Mouse (Mus musculus) embryonic fibroblast, embryonic 13.5 days (primary cell): ENCODE results near the gene Spesp1.

Experiments used
- CTCF ChIP-seq: IDR thresholded peaks from 2 replicates; pipeline ENCODE4 v1.5.1; 2011; ENCODE audit warnings: mild to moderate bottlenecking, control low read depth, low read length, moderate library complexity, borderline replicate concordance; ENCODE audit not compliant: insufficient read depth
- POLR2A ChIP-seq: IDR thresholded peaks from 2 replicates; pipeline ENCODE4 v1.6.1; 2011; ENCODE audit warnings: low read depth, mild to moderate bottlenecking, control low read depth, low read length, moderate library complexity

- no peak for TF ChIP-seq CTCF
- TF ChIP-seq POLR2A: no peak
Measured at GRCm38 (mm10) chr9:62235501-62235900, 46.5 kb downstream of the Spesp1 start.
